Mouse (Mus musculus) large intestine, adult 2 months (tissue): Measurements from ENCODE around the gene Irf2. TPM values are rescaled to one million over a fixed set of nuclear protein-coding genes. Genes with fewer than 3 reads are reported as not detected.

Experiments used
- DNase-seq: peaks from one replicate; pipeline ENCODE4 v3.0.0-alpha.2; 2012; ENCODE audit warnings: low read depth, low spot score
- WGBS: fragments of 180-500 bp; shearing (Covaris S2); methylation state at CpG from one replicate; pipeline ENCODE4 v1.1.7; 2018; 5-methylcytosine and 5-hydroxymethylcytosine counted together
- polyA plus RNA-seq: library from polyadenylated mRNA; depleted of rRNA; stranded (reverse); fragments of >200 nt; gene quantifications from 2 replicates; pipeline ENCODE4 v1.2.3, GENCODE M21; 2012

Gene Irf2
- polyA plus RNA-seq, 1 experiment = 13.2 TPM

- 72% methylated on average over 11 of the region's 11 CpGs for WGBS
- no peak for DNase-seq
Measured at GRCm38 (mm10) chr8:46852377-46852776, 112.8 kb downstream of the Irf2 start.

GRCm38 (mm10) chr8:46859164-46859846 lies 119.8 kb downstream of the Irf2 start:
- DNase-seq = no peak
- 19% methylated on average over 7 of the region's 7 CpGs for WGBS

GRCm38 (mm10) chr8:46859847-46860167 lies 120.3 kb downstream of the Irf2 start:
- 46% methylated on average over 8 of the region's 8 CpGs for WGBS
- no peak for DNase-seq

- WGBS = 94% methylated on average over 5 of the region's 5 CpGs
Measured at GRCm38 (mm10) chr8:46862508-46862907, 123.0 kb downstream of the Irf2 start.

GRCm38 (mm10) chr8:46865428-46865827 lies 125.9 kb downstream of the Irf2 start:
- no peak for DNase-seq
- 87% methylated on average over 1 of the region's 1 CpGs for WGBS

More at GRCm38 (mm10) chr8:46862508-46862907, 123.0 kb downstream of the Irf2 start:
- no peak for DNase-seq

- DNase-seq = no peak
- 66% methylated on average over 4 of the region's 4 CpGs for WGBS
Measured at GRCm38 (mm10) chr8:46867440-46867839, 127.9 kb downstream of the Irf2 start.

- no peak for DNase-seq
- WGBS = 13% methylated on average over 8 of the region's 8 CpGs
Measured at GRCm38 (mm10) chr8:46868346-46869065, 129.0 kb downstream of the Irf2 start.

- DNase-seq = no peak
- 27% methylated on average over 6 of the region's 6 CpGs for WGBS
Measured at GRCm38 (mm10) chr8:46869521-46869925, 130.0 kb downstream of the Irf2 start.

- 88% methylated on average over 4 of the region's 4 CpGs for WGBS
- DNase-seq = no peak
Measured at GRCm38 (mm10) chr8:46871086-46871485, 131.6 kb downstream of the Irf2 start.

GRCm38 (mm10) chr8:46875615-46876293 lies 136.2 kb downstream of the Irf2 start:
- no peak for DNase-seq
- 37% methylated on average over 2 of the region's 2 CpGs for WGBS

- no peak for DNase-seq
- 35% methylated on average over 6 of the region's 6 CpGs for WGBS
Measured at GRCm38 (mm10) chr8:46881348-46881747, 141.8 kb downstream of the Irf2 start.

- DNase-seq = no peak
- WGBS = 47% methylated on average over 8 of the region's 8 CpGs
Measured at GRCm38 (mm10) chr8:46881755-46882419, 142.4 kb downstream of the Irf2 start.

- 29% methylated on average over 5 of the region's 5 CpGs for WGBS
- DNase-seq = no peak
Measured at GRCm38 (mm10) chr8:46882743-46883142, 143.2 kb downstream of the Irf2 start.

GRCm38 (mm10) chr8:46883232-46884000 lies 143.9 kb downstream of the Irf2 start:
- 63% methylated on average over 9 of the region's 9 CpGs for WGBS
- DNase-seq = no peak

- DNase-seq = no peak
- WGBS = 96% methylated on average over 2 of the region's 2 CpGs
Measured at GRCm38 (mm10) chr8:46885786-46886185, 146.3 kb downstream of the Irf2 start.

- no peak for DNase-seq
- WGBS = 86% methylated on average over 1 of the region's 1 CpGs
Measured at GRCm38 (mm10) chr8:46886216-46886615, 146.7 kb downstream of the Irf2 start.

GRCm38 (mm10) chr8:46887396-46887795 lies 147.9 kb downstream of the Irf2 start:
- 83% methylated on average over 6 of the region's 6 CpGs for WGBS
- DNase-seq = no peak

GRCm38 (mm10) chr8:46888575-46888974 lies 149.0 kb downstream of the Irf2 start:
- no peak for DNase-seq
- WGBS = 39% methylated on average over 4 of the region's 4 CpGs

- 89% methylated on average over 4 of the region's 4 CpGs for WGBS
- DNase-seq = no peak
Measured at GRCm38 (mm10) chr8:46890241-46890640, 150.7 kb downstream of the Irf2 start.
